Mouse (Mus musculus): ENCODE measurements around the gene Hlcs.

Hlcs gene

DNA sequence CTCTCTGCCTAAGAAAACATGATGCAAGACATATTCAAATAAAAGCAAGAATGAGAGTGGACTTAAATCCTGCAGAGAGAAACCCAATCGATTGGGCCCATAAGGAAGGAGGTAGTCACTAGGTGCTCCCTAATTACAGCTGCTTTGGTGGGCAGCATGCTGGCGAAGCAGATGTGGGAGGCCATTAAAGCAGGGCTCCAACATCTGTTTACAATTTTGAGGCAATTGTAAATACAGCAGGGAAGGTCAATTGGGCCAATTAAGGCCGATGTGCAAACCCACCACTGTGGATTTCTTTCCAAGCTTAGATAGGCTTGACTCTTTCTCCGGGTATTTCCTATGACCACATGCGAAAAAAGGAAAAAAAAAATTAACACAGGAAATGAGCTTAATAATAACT, 117.5 kb downstream of the Hlcs start:
- DNase-seq: no peak

DNA sequence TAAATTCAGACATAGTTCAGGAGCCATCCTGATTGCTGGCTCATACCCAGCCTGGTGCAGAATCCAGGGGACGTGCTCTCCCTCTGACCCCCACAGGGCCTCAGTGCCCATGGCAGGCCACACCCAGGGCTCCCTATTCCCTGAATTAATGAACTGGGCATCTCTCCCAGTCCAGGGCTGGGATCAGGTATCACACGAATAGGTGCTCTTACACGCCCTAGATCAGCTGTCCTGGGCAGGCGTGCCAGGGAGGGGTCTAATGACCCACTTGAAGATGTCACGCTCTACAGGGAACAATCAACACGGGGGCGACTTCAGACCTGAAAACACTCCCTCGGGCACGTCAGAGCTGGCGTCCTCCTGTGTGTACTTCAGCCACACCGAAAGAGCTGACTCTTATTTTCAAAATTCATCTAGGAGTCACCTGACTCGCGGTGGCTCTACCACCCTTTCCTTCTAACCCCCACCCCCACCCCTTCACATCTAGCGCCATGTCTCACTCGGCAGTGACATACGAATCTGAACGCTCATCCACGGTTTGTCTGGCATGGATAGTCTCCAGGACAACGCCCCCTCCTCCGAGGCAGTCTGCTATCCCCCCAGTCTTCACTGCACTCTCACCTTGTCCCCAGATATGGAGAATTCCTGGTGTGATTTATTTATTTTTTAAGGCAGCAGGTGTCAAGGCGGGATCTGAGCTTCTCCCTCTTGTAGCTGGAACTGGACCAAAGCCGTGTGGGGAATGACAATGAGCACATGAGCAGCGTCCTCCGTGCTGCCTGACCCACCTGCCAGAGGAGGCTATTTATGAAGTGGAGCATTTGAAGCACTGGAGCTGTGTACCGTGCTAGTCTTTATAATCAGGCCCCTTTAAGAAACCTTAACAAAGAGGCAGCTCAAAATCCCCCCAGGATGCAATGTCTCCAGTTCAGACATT, 121.7 kb downstream of the Hlcs start:
- peak; percentile 6 to 23 for DNase-seq

GRCm38 (mm10) chr16:94190256-94190655, 123.1 kb downstream of the Hlcs start:
- DNase-seq: no peak

- DNase-seq: no peak
These were observed 126.8 kb downstream of the Hlcs start for GRCm38 (mm10) chr16:94186526-94186925.

DNA sequence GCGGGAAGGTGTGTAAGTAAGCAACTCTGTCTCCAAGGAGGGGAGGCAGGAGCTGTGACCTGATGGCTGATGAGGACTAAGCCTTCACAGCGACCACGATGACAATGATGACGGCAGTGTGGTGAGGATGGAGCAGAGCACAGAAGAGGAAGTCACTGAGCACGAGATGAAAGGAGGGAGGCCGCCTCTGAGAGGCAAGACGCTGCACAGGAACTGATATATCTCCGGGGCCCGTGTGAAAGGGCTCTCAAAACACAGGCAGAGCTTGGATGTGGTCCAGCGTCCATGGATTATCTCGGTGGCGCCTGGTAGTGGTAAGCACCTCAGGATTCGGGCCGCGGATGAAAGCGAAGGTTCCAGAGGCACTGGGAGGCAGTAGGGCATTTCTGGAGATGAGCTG, 127.9 kb downstream of the Hlcs start:
- DNase-seq: no peak

GRCm38 (mm10) chr16:94180122-94180870, 133.1 kb downstream of the Hlcs start:
- no peak for DNase-seq

GRCm38 (mm10) chr16:94179341-94180121, 133.8 kb downstream of the Hlcs start:
- no peak for DNase-seq

DNA sequence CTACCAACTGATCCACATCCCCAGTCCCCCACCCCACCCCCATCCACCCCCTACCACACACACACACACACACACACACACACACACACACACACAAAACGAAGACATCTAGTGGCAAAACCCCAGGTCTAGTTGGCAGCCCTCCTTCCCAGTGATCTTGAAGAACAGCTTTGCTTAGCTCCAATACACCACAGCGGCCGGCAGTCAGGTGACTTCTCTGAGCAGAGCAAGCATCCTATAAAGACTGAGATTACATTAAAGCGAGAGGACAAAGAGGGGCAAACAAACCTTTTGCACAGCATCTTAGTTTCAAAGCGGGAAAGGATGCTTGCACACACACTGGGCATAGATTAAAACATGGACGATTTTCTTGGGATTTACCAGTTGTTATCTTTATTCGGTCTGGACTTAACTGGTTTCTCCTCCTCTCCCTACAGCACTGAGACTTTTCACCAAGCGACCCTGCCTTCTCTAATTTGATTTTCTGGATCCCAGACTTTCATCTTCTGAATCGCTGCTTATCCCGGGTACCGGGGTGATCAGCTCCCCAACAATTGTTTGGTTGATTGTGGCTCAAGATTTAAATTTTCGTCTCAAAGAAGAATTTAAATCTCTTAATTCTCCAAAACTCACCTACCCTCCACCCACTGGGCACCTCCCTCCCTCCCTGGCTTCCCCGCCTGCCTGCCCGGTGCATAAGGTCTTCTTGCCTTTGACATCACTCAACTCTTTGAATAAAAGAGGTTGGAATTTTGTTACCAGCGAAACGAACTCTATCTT, 134.7 kb downstream of the Hlcs start:
- DNase-seq: no peak

- DNase-seq: no peak
These were observed 136.1 kb downstream of the Hlcs start for GRCm38 (mm10) chr16:94176997-94177857.

DNA sequence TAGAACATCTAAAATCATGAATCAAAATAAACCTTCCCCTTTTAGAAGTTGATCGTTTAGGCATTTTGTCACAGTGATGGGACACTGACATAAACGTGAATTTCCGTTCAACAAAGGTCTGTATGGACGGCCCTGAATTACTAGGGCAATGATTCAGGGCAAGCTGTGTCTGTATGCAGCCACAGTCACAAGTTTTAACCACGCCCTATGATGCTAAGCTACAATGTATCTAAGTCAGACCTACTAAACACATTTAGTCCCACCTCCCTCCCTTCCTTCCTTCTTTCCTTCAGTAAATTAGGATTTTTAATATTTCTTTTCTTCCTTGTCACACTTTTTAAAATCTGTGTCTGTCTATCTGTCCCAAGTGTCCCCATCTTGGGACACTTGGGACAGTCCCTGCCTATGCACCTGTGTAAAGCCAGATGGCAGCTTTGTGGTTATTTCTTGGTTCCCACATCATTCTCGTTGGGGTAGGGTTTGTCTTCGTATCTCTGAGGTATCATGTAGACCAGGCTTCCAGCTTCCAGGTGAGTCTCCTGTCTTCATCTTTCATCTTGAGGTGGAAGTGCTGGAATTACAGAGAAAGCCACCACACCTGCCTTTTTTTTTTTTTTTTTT, 137.9 kb downstream of the Hlcs start:
- DNase-seq: no peak

DNA sequence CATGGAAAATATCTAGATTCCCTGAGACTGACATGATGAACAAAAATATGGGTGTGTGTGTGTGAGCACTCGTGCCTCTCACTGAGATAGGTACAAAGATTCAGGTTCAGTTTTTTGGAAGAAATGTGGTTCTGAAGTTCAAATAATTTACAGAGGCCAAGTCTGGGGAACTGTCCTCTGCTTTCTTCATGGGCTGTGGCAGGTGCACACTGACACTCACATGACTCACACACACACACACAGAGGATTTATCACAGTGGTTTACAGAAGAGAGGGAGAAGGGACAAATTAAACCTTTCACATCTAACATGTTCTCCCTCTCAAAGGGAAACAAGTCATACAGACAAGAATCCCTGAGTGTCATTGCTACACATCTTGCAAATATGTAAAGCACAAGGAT, 140.0 kb downstream of the Hlcs start:
- no peak for DNase-seq

- DNase-seq: no peak
These were observed 143.2 kb downstream of the Hlcs start for GRCm38 (mm10) chr16:94170218-94170617.

DNA sequence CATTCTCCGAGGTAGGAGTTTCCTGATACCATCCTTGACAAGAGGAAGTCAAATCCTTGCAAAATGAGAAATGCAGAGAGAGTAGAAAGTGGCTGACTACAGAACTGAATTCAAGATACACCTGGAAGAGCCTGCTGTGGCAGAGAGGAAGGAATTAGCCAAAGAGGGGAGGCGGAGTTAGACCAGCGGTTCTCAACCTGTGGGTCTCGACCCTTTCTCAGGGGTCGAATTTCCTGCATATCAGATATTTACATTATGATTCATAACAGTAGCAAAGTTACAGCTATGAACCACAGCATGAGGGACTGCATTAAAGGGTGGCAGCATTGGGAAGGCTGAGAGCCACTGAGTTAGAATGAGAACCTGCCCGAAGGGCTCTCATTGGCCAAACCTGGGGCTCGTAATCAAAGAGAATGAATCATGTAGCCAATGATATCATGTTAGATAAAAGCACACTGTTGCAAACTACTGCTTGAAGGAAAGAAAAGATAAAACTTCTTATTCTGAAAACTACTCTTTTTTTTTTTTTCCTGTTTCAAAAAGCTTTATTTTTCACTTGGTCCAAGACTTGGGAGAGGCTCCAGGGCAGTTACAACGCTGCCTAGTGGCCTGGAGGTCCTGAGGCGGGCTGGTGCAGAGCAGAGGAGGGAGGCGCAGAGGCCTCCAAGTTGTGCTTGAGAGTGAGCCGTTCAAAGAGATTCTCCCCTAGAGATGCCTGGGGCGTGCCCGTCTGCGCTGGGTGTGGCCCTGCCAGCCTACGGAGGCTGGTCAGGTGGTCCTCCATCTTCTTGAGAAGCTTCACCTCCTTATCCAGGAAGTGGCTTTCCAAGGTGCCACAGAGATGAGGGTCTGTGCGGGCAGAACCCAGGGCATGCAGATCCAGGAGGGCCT, 144.5 kb downstream of the Hlcs start:
- no peak for DNase-seq

GRCm38 (mm10) chr16:94164978-94165377, 148.4 kb downstream of the Hlcs start:
- no peak for DNase-seq

DNA sequence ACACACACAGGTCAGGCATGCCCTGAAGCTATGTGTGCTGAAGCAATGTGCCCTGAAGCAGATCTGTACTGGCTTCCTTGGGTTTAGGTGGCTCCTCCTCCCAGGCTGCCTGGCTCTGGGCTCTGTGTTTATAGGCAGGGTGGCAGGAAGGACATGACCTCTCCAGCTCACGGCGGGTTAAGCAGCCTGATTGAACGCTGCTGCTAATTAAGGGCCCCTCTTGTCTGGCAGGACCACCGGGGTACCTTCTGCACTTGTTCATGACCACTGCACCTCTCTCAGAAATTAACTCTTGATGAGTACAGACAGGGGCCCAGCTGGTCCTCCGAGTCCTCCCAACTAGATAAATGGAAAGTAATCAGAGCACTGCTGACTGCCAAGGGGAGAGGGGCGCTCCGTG, 149.1 kb downstream of the Hlcs start:
- peak; percentile 7 to 18 for DNase-seq

DNA sequence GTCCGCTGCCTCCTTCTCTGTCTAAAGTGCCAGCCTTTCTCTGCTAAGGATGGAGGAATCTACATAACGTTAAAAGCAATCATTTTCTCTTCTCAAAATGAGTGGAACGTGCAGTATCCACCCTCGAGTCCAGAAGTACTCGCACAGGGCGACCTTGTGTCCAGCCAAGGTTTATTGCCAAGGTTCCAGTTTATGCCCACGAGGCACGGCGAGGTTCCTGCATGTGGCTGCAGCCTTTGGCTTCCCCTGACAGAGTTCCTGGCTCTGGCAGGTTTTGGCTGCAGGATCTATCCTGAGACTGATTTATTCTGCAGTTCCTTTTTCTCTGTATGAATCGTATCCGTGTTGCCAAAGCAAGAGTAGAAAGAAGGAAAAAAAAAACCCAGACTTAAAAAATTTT, 150.3 kb downstream of the Hlcs start:
- DNase-seq: peak; percentile 56 to 58

DNA sequence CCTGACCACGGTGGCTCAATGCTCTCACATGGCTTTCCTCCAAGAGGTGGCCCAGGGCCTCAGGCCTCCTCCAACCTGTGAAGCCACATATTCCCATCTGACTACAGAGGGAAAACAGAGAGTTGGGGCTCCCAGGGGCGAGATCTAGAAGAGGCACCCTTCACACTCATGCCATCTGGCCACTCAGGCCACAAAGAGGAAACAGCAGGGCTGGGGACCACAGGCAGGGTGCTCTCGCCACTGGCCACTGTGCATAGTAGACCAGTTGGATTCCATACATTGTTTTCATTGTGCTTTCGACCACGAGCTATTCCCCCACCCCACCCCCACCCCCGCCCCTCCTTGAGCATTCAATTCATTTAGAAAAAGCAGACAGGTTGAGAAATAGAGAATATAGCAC, 151.4 kb downstream of the Hlcs start:
- DNase-seq: no peak

DNA sequence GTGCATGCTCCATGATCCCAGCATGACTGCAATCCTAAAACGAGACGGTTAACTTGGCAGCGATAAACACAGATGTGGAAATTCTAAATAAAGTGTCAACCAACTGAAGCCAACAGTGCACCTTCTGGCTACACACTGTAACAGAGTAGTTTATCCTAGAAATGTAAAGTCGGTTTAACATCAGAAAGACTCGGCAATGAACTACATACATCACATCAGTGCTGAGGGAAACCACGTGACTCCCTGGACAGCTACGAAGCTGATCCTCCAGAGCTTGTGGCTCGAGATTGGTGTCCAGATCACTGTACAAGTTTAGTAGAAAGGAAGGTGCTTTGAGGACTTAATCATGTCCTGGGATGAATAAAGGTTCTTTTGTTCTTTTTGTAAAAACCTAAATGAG, 155.6 kb downstream of the Hlcs start:
- DNase-seq: no peak

GRCm38 (mm10) chr16:94155041-94155653, 158.2 kb downstream of the Hlcs start:
- DNase-seq: no peak

All from kidney, adult 8-10 months (tissue).